Mouse (Mus musculus) left cerebral cortex, adult 6 months (tissue): ENCODE measurements around the gene Pkp4. TPM values are rescaled to one million over a fixed set of nuclear protein-coding genes. Genes with fewer than 3 reads are reported as not detected.

ENCODE experiments used
- long read RNA-seq, 2 experiments: library from polyadenylated mRNA; unstranded; transcript quantifications; one replicate each; pipeline ENCODE4 v2.0.0; 2019 to 2020
- polyA plus RNA-seq: library from polyadenylated mRNA; unstranded; fragments of <200 nt; fragmentation: Nextera tagmentation; gene quantifications from 2 replicates; pipeline ENCODE4 v1.2.3, GENCODE M21; 2021

The Pkp4 gene
- polyA plus RNA-seq = 31.9 and 45.3 TPM in 2 replicates
- long read RNA-seq, experiment 1, full-length matches to known transcripts = 2 of 143 reads
- long read RNA-seq, experiment 1, partial matches to known transcripts = 114 of 143 reads
- long read RNA-seq, experiment 1, other reads (novel, unspliced or antisense) = 27 of 143 reads
- long read RNA-seq, experiment 2, partial matches to known transcripts = 78 of 86 reads
- long read RNA-seq, experiment 2, other reads (novel, unspliced or antisense) = 8 of 86 reads

DNA sequence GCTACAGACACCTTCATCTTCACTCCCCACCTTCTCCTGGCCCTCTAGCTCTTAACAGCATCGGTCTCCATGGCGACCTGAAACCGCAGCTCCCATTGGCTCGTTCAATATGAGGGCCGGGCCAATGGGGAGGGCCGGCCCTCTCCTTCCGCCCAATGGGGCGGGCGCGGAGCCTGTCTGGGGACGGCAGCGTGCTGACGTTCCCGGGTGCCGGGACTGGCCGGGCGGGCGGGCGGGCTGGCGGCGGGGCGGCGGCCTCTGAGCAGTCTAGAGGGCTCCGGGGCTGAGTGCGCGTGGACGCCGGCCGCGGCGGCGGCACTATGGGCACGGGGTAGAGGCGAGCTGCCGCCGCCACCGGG lies at the start of gene Pkp4, which contains the start of gene Ccdc148:
Gene Pkp4 (plus strand): TSS at position 246 of the 359 bp plus-strand sequence.
Gene Ccdc148 (minus strand): TSS at position 79 of the 359 bp plus-strand sequence.

Other genes with a start within 250 kb of the Pkp4 start
- gene Ccdc148, start 167 bp upstream of the Pkp4 start, polyA plus RNA-seq = 4.4 and 8.9 TPM in 2 replicates